Mouse (Mus musculus) urinary bladder, postnatal 10 days (tissue): Measurements from ENCODE around the gene Pls3.

ENCODE experiments used
- DNase-seq: peaks from one replicate; pipeline ENCODE4 v3.0.0; 2022; ENCODE audit warnings: low spot score

Gene Pls3

DNA sequence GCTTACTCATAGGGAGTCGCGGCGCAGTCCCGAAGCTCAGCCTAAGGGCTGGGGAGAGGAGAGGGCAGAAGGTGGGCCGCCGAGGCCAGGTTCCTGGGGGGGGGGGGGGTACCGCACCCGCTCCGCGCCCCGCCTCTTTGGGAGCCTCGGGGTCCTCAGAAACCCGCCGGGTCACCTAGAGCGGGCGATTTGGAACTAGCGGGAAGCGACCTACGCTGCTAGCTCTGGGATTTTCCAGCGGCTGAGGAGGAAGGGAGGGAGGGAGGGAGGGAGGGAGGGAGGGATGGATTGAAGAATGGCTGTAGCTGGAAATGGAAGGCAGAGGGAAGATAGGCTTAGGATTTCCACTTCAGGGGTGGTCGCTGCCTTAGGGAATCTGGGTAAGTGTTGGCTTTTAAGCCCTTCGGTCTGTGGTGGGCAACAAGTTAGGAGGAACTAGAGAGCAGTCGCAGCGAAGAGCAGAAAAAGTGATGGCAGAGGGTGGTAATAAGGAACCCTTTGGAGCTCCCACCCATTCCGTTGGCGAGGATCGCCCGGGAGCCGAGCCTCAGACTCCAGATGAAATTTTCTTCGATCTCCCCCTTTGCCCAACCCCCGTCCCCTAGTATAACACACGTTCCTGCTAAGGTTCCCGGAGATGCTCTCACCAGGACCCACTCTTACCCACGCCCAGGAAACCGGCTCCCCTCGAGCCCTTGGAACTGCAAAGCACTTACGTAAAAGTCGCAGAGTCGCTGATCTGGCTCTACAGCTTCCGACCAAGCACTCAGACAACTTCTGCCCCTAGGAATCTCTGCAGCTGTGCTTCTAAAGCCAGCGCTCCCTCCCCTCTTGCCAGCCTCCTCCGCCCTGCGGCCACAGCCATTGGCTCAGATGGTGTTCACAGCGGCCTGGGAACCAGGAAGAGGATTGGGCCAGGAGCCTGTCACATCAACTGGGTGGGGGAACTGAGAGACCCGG is at the start of gene Pls3:
Pls3 (minus strand) TSS at position 851 of the 960 bp plus-strand sequence.
- DNase-seq, result peak; percentile 42

DNA sequence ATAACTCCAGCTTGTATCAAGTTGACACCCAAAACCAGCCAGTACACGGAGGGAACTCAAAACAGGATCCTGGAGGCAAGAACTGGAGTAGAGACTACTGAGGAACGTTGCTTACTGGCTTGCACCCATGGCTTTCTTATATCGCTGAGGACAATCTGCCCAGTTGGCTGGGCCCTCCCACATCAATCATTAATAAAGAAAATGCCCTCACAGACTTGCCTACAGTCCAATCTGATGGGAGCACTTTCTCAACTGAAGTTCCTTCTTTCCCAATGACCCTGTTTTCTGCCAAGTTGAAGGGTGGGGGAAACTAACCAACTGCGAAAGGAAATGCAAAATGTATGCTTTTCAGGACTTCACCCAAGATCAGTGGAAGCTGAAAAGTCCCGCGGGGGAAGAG is 20.7 kb upstream of the Pls3 start:
- no peak for DNase-seq

GRCm38 (mm10) chrX:75875566-75875965 is 584 bp upstream of the Pls3 start:
- DNase-seq, result no peak

DNA sequence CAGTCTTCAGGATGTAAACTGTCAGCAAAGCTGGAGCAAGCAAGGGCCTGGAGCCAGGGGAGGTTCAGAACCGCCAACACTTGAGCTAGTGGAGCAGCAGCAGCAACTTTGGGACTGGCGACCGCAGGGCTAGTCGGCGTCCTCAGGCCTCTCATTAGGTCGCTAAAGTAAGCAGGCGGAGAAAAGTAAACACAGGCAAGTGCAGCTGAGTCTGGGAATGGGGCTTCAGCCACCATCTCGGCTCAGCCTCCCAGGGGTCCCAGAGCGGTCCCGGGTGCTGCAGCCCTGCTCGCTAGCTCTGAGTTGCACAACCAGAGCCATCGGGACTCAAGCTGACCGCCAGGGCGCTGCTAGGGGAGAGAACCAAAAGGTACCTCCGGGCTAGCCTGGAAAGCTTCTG is 1.2 kb downstream of the Pls3 start:
- DNase-seq, result peak; percentile 9

GRCm38 (mm10) chrX:75873253-75873652 is 1.7 kb downstream of the Pls3 start:
- no peak for DNase-seq

GRCm38 (mm10) chrX:75871855-75872254 is 3.1 kb downstream of the Pls3 start:
- no peak for DNase-seq

DNA sequence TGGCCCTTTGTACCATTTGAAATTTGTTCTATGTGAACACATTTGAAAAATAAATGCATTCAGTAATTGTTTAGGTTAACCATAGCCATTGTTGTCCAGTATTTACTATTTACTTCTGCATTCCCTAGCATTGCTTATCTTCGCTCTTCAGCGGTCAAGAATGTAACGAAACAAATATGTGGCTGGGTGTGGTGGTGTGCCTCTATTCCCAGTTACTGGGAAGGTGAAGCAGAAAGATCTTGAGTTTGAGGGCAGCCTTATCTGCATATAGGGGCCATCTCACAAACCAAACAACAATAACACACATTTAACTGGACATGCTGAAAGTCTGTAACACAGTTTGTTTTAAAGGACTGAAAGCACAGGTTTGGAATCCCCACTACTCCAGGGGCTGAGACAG is 13.3 kb downstream of the Pls3 start:
- no peak for DNase-seq

- DNase-seq, result no peak
Observed at GRCm38 (mm10) chrX:75854294-75854693, 20.7 kb downstream of the Pls3 start.

DNA sequence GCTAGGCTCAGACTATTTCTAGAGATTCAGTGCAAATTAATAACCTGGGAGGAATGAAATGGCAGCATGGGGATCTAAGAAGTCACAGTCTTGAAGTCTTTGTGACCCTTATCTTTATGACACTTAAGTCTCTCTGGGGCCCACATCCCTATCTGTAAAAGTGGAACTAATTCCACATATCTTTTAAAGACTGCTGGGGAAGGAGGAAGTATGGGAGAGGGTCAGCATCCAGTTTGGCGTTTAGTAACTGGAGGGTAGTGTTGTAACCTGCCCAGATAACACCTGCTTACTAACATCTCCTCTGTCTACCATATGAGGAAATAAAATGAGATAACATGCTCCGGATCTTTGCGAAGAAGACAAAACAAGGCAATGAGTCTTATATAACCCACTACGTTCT is 30.7 kb downstream of the Pls3 start:
- DNase-seq, result no peak

DNA sequence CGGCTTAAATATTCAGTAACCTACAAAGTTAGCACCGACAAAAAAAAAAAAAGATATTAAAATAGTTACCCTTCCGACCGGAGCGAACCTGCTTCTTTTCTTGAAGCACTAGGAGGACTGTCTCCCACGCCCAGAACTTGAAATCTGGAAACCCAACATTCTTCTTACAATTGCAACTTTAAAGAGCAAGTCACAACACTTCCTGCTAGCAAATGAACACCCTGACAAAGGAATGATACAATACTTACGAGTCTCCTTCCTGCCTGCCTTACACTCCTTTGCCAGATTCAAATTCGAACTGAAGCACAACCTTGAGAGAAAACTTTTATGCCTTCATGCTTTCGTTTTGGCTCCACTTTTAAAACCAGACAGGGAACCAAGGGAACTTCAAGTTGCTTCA is 32.1 kb downstream of the Pls3 start:
- DNase-seq, result no peak

DNA sequence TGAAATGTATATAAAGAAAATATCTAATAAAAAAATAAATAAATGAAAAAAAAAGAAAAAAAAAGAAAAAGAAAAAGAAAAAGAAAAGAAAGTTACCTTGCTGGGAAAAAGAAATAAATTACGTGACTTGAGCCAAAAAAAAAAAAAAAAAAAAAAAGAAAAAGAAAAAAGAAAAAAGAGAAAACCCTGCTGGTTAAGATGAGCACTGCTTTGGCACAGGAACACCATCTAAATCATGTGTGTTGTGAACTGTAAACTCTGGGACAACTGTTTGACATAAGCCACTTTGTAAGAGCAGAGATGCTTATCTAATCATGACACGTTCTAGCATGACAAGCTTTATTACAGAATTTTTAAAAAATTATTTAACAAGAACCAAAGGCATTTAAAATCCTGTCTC is 32.9 kb downstream of the Pls3 start:
- DNase-seq, result no peak

GRCm38 (mm10) chrX:75840263-75840662 is 34.7 kb downstream of the Pls3 start:
- no peak for DNase-seq

DNA sequence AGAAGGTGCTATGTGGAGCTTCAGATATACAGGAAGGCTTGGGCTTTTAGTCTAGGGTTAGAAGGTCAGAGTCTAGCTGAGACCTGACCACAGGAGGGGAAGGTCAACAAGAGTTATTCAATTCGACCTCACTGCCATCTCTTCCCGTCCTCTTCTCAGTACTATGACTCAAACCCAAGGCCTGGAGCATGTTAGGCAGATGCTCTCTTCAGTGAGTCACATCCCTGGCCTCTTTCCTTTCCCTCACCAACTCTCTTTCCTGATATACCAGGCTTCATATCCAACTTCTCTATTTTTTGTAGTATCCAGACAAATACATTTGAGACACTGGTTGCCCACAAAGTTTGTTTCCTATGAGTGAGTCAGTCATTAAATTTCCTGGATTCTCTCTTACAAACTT is 40.1 kb downstream of the Pls3 start:
- no peak for DNase-seq

DNA sequence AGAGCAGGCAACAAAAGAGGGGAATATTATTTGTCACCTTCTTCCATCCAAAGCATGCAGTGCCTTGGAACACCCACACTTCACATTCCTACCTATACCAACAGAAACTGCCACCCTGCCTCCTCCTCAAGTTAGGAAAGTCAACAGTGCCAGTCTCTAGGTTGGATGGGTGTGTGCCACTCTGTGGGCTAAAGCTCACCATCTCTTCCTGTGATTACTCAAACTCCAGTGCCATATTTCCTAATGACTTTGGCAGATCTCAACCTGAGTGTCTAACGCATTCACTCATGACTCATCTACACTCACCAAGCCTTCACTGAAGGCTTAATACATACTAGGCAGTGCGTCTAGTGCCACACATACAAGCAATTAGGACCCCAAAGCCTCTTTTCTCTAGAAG is 40.7 kb downstream of the Pls3 start:
- no peak for DNase-seq

DNA sequence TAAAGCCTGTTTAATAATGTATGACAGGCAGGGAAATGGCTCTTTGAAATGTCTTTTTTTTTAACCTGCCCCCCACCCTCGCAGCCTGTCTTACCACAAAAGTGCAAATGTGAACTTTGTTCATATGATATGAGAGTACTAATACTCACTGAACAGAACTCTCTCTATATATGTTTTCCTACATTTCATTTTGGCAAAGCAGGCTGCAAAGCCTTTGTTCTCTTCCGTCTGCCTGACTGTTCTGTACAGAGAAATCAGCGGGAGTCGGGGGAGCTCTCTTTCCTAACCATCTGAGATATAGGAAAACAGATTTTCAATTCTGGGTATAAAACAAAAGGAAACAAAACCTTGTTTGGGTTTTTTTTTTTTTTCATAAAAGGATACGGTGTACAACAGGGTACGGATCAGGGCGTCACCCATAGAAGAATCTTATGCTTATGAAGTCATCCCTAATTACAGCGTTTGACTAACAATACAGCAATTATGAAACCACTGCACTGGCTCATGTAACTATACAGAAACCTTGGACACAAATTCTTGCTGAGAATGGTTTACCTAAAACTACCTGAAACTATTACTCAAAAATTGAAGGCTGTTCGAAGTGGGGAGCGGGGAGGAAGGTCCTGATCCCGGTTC is 41.9 kb downstream of the Pls3 start:
- DNase-seq, result no peak

- DNase-seq, result no peak
Observed at GRCm38 (mm10) chrX:75829867-75830255, 45.1 kb downstream of the Pls3 start.

DNA sequence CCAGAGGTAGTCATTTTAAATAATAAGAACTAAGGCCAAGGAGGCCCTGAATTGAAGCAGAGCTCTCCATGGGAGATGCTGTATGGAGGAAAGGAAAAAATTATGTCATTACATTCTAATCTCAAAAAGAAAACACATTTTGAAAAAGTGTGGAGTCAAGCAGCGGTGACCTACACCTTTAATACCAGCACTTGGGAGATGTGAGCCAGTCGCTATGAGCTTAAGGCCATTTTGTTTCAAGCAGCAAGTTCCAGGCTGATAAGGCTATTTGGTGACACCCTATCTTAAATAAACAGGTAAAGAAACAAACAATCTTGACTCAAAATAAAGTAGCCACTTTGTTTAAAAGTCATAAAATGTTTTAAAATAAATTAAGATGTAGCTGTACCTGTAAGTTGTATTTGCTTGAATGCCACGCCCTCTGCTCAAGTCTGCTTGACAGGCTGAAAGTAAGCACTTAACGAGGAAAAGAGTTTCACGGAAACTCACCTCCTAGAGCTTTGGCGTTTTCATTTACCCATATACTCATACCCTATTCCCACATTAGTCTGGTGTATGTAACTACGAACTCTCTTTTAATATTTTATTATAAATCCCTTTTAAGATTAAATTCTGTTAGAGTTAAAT is 45.6 kb downstream of the Pls3 start:
- no peak for DNase-seq

DNA sequence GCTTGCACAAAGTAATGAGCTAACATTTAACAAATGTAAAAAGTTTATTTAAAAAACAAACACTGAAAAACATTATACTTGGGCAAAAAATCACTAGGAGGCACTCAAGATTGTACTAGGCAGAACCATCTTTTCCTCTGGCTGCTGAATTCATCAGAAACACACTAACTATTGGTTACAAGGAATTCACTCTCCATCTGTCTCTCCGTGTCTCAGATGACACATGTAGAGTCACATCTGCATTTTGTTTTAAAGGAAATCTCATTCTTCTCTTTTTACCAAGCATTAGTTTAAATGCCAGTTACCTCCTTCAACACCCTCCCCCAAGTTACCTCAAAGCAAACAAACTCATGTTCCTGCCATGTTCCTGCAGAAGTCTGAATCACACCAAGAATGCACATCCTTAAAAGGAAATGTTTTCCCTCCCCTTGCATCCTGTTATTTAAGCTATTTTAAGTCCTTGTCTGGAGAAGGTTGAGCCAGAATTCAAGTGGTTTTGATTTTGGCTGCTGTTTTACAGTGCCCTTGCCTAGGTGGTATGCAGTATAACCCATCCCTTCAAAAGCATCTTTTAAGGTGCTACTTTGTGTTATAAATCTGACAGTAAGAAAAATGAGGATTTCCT is 56.2 kb downstream of the Pls3 start:
- no peak for DNase-seq

- DNase-seq, result no peak
Observed at GRCm38 (mm10) chrX:75814958-75815357, 60.0 kb downstream of the Pls3 start.

- DNase-seq, result no peak
Observed at GRCm38 (mm10) chrX:75814123-75814522, 60.9 kb downstream of the Pls3 start.

- DNase-seq, result no peak
Observed at GRCm38 (mm10) chrX:75796583-75796982, 78.4 kb downstream of the Pls3 start.

DNA sequence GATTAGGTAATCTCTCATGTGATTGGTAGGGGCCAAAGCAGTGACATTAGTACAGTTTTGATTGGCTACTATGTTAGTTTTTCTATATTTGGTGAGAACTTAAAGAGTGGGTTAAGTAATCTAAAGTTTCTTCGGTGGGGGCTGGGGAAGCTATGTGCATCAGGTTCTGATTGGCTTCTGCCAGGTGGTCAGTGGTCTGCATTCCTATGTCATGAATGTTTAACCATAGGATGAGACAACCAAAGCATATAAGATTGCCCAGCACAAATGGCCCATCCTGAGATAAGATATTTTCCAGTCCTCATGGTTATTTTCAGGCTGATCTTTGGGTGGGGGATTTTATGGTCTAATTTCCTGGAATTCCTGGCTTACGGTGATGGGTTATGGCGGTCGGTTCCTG is 95.2 kb downstream of the Pls3 start:
- DNase-seq, result no peak

DNA sequence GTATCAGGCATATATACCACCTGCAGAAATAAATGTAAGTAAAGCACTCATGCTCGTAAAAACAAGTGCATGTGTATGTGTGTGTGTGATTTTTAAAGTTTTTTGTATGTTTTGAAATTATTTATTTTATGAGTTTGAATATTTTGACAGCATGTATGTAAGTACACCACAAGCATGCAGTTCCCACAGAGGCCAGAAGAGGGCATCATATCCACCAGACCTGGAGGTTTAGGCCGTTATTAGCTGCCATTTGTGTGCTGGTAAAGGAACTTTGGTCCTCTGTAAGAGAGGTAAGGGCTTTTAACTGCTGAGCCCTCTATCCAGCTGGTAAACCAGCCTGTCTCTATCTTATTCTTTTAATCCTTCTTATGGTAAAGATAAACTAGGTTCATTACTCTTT is 97.5 kb downstream of the Pls3 start:
- no peak for DNase-seq
